Mouse (Mus musculus): ENCODE data around the gene Rnaseh2b.
A peak's percentile ranks its signal among the peaks of the same experiment; 100 is the strongest.

The Rnaseh2b gene

DNA sequence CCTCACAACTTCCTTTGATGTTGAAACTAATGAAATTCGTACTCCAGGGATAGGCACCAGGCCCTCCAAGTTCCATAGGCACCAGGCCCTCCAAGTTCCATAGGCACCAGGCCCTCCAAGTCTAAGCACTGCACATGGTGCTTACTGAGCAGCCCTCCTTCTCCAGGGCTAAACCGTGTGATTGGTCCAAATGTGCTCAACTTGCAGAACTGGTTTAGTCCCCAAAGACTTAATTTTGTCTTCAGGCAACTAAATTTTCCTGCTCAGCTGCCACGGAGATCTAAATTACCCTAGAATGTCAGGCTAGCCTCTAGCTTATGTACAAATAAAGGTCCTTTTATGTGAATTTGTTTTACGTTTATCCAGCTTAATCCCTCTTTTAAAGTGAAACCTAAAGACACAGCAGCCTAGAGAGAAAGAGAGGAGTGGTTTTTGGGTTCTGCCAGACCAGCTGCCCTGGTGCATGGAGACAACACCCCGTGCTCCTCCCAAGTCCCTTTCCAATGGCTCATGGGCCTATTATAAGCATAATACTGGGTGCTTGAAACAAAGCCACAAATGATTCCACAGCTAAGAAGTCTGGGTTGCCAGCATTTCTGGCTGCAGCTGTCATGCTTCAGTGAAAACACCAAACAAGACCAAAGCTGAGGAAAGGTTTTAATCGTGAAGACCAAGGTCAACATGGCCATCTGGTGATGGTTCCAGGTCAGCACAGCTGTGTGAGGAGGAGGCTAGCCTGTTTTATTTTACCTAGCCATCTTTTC is 30.4 kb downstream of the Rnaseh2b start:
- no peak for DNase-seq

DNA sequence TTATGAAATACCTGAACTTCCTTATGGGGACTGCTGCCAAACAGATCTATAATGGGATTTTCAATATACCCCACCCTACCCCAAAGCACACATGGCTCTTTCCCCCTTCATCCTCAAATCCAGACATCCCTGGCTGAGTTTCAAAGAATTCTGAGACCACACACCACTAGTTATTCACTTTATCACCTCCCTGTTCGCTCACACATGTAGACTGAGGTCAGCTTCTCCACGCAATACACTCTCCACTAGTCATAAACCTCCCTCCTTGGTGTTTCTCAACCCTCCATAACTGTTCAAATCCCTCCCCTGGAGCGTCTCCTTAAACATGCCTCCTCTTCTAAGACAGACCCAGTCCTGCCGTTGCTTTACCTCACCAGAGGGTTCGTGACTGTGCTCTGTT is 31.1 kb downstream of the Rnaseh2b start:
- no peak for DNase-seq

DNA sequence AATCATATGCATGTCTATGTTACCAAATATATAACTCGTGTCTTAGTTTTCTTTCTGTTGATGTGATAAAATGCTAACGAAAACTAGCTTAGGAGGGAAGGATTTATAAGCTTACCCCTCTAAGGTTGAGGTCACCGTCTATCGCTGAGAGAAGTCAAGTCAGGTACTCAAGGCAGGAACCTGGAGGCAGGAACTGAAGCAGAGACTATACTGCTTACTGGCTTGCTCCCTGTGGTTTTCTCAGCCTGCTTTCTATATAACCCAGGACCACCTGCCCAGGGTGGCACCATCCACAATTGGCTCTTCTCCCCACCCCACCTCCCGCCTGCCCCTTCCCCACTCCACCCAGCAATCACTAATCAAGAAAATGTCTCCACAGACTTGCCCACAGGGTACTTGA is 32.6 kb downstream of the Rnaseh2b start:
- no peak for DNase-seq

DNA sequence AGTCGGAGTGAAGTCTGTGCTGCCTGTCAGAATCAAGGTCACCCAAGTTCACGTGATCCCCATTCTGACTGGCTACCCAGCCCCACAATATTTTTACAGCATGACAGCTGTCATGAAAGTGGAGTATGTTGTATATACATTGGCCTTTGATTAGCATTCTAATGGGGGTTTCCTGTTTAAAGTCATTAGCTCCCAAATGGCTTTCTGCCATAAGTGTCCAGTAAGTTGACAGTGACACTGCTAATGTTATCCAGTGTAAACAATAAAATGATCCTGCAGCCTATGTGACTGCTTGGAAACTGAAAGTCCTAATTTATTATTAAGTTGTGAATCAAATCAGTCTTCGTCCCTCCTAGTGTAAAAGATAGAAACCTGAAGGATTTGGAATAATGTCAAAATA is 33.6 kb downstream of the Rnaseh2b start:
- no peak for DNase-seq

DNA sequence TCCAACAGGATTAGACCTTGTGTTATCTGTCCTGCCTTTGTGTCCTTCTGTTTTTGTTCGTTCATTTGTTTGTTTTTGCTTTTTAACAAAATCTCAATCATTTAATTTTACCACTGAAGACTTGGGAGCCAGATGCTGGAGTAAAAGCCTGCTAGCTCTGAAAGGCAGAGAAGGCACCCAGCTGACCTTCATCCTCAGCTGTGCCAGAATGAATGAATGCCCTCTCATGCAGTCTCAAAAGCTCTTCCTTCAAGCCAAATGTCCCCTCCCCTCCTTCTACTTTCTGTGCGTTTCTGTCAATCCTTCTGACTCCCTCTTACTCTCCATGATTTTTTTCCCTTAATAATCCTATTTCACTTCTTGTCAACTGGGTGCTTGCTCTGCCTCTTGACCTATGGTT is 34.8 kb downstream of the Rnaseh2b start:
- no peak for DNase-seq

DNA sequence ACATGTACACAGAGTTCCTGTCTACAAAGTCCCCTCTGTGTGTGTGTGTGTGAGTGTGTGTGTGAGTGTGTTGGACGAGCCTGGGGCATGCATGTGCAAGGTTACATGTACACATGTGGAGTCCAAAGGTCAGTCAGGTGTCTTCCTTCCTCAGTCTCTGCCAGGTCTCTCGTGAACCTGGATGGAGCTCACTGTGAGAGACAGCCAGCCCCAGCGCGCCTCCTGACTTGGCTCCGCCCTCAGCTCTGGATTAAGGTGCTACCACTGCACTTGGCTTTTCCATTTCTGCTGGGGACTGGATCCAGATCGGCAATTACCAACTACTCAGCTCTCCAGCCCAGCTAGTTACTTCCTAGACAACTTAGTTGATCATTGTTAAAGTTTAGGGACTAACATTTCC is 36.2 kb downstream of the Rnaseh2b start:
- no peak for DNase-seq

DNA sequence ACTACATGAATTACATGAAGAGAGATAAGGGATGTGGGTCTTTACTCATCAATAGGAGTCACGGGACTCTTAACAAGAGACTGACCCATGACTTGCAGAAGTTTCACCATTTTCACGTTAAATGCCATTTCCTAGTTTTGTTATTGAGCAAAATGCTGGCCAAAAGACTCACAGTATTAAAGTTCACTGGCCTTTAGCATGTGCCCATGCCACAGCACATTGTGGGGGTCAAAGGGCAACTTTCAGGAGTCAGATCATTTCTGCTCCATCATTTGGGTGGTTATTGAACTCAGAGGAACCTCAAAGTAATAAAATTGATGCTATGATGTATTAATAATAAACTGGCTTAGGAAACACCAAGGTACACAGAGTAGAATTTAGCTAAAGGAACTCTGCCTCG is 37.2 kb downstream of the Rnaseh2b start:
- no peak for DNase-seq

DNA sequence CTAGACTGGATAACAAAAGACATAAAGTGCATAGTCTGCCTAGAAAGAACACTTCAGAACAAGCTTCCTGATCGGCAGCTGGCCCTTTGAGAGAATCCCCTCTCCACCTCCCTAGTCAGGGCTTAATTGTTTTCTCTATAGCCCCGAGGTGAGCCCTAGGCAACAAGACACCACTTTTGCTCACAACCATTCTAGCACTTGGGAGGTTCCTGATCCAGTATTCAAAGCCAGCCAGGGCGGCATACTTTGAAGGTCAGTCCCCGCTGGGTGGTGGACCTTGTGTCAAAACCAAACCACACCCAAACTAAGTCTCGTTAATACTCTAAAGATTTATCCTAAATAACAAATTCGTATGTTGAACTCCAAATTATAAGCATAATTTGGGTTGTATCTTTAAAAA is 39.1 kb downstream of the Rnaseh2b start:
- DNase-seq: no peak

DNA sequence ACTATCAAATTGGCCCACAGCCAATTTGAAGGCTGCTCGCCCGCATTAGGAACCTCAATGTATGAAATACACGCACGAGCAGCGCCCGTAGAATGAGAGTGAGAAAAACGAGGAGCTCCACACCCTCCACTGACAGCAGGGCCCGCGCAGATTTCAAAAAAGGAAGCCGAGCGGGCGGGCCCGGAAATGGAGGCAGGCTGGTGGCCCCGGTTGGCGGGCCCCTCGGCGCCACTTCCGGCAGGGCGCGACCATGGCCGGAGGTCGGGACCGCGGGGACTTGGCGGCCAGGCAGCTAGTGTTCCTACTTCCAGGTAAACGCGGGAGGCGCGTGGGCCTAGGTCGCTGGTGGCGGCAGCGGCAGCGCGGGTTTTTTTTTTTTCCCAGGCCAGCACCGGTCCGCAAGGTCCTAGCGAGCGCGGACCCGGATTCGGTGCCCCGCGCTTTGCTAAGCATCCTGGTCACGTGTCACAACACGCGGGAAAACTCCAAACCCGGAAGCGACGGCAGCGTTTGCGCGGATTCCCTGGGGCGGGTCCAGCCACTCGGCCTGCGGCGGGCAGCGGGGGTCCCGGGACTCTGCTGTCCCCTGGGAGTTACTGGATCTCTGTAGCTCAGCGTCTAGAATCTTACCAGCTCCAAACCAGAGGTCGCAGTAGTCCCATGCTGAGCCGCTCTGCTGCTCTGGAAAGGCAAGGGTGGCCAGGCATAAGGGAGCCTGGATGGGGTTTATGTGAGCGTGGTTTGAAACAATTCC is 39.7 kb downstream of the Rnaseh2b start:
- DNase-seq: peak; percentile 93

DNA sequence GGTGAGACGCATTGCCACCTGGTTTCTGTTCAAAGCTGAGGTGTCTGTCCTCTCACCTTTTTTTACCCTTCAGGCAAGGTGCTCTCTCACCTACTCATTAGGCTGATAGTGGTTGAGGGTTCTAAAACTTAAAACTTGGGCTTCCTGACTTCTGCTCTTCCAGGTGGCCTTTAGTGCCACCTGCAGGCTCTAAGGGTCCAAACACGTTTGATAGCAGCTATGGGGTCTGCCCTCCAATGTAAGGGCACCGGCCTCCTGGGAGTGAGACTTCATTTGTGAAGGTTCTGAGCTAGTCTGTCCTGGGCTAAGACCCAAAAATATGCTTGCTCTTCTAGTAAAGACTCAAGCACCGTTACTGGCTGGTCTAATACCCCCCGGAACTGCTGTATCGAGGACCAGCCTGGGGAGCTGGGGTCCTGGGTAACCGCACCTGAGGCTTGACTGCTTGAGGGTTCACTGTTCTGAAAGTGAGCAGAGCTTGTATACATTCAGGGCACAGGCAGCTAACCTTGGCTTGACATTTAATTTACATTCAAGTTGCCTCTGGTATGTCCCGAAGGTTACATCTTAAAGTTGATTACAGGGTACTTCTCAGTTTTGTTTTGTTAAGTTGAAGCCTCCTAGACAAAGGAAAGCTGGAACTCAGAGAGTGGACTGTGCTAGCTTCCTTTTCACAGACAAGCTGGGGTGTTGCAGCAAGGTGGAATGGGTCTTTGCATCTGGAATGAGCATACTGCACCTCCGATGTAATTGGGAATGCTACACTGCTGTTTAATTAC is 41.7 kb downstream of the Rnaseh2b start:
- no peak for DNase-seq

DNA sequence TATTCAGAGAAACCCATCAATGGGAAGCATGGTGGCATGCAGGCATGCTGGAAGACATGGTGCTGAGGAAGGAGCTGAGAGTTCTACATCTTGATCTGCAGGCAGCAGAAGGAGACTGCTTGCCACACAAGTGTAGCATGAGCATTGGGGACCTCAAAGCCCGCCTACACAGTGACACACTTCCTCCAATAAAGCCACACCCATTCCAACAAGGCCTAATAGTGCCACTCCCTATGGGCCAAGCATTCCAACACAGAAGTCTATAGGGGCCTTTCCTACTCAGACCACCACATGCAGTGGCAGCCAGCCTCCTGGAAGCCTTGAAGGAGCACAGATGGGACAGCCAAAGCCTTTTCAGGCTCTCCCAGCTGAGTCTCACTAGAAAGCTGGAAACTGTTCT is 46.8 kb downstream of the Rnaseh2b start:
- no peak for DNase-seq

DNA sequence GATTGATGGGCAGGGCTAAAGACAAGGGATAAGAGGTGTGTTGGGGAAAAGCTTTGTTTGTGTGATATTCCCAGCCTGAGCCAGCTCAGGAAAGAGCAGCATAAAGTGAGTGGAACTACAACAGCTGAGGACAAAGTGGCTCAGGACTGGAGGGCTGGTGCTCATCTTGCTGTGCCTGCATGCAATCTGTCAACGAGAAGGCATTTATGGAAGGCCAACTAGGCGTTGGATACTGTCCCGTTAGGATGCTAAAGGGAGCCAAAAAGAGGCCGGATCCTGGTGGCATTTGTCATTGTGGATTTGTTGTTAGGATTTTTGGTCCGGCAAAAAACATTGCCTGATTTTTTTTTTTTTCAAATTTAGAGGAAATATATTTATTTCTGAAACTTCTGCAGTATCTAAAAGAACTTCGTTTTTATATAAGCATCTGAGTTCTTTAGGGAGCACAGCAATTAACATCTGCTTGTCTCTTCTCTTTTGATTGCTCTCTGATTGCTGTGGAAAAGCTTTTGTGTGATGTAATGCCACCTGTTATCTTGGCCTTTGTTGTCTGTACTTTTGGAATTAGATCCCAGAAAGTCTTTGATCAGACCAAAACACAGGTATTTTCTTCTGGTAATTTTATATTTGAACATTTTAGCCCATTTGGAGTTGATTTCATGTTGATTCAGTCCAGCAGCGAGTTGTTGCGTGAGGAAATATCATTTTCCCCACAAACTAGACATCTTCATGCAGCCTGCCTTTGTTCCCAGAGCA is 49.7 kb downstream of the Rnaseh2b start:
- DNase-seq: no peak

DNA sequence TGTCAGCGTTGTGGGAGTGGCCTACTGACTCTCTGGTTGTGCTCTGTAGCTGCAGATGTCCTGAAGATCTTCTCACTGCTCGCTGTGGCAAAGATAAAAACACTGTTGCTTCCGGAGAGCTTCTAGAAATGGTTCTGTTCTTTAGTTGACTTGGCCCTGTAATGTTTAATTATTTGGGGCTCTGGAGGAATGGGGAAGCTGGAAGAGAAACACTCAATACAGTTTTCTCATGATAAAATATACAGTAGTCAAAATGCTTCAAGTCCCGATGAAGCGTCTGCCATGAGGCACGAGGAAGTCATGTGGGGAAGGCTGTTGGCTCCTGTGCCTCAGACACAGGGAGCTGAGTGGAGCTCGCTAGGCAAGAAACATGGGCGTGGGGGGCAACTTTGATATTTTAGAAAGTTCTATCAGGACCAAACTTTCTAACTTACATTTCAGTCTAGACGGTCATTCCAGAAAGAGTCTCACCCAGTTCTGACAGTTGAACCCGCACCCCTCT is 50.3 kb downstream of the Rnaseh2b start:
- no peak for DNase-seq

DNA sequence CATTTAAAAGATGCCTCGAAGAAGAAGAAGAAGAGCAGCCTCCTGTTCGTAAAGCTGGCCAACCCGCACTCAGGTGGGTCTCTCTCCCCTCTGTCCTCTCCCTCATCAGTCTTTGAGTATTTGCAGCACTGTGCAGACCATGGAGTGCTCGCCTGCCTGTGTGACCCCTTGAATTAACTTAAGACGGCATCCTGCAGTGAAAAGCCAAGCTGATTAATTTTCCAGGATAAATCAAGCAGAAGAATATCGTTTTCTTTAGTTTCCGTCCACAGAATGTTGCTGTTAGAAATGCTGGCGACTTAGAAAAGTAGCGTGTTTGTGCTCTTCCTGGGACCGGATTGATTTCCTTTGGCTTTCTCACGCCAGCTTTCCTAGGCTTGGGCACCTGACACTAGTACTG is 54.2 kb downstream of the Rnaseh2b start:
- no peak for DNase-seq

DNA sequence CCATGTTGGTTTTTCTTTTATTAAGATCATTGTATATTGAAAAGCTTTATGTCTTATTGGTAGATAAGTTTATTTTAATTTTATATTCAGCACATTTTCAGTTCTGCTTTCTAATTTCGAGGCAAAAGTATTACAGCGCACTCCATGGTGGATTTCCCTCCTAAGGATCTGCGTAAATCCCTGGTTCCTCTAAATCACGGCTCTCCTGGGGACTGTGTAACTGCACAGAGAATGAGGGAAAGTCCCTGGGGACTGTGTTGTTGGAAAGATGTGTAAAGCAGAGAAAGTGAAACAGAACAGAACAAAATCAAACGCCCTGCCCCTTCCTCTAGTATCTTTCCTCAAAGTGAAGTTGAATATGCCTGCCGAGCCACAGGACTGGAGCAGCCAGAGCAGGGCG is 54.7 kb downstream of the Rnaseh2b start:
- no peak for DNase-seq

DNA sequence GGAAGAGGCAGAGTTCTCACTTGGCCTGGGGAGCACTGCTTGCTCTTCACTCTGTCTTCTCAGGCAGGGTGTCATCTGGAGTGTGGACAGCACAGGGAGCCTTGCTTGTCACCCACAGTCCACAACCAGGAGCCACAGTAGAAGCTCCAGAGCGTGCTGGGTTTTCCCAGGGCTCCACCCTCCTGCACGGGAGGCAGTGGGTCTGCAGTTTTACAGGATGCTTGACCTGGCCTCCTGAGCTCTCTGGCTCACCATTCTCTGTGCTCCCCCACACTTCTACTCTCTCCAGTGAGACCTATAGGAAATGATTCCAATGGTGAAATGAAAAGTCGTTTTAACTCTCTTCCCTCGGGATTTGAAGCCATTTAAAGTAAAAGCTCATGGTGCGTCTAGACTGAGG is 57.4 kb downstream of the Rnaseh2b start:
- DNase-seq: no peak

DNA sequence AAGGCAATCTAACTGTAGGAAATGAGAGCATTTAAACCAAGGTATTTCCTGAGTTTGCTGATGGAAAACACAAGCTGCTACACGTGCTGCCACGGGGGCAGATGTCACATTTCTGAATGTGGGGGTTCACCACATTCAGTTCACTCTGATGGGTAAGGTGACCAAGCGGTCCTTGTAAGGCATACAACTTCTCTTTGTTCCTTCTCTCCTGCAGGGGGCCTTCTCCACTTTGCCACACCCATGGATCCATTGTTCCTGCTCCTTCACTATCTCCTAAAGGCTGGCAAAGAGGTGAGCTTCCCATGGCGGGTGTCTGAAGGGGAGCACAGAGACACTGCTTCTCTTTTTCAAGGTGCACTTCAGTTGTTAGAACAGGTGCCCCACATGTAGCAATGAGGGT is 57.8 kb downstream of the Rnaseh2b start:
- DNase-seq: no peak

DNA sequence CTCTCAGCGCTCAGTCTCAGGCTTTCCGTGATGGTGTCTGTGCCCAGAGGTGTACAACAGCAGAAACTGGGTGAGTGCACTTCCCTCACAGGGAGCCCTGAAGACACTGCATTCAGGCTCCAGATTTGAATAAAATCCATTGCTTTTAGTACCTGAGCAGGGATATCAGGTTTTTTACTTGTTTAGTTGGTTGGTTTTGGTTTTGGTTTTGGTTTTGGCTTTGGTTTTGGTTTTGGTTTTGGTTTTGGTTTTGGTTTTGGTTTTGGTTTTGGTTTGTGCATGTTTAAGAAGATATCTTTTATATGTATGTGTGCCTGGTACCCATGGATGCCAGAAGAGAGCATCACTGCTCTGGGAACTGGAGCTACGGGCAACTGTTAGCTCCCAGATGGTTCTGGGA is 58.5 kb downstream of the Rnaseh2b start:
- DNase-seq: no peak

DNA sequence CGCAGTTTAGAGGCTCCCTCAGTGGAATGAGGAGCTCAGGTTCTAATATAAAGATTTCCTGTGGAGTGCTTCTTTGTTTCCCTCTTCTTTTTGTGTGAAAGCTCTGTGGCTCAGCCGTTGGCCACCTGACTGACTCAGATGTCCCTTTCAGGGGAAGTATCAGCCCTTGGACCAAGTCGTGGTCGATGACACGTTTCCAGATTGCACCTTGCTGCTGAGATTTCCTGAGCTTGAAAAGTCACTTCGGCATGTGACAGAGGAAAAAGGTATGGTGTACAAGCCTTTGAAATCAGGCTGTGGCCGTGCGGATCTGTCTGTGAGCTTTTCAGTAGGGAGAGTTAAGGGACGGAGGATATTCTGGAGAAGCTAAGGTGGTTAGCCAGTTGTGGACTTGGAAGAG is 61.0 kb downstream of the Rnaseh2b start:
- DNase-seq: no peak

DNA sequence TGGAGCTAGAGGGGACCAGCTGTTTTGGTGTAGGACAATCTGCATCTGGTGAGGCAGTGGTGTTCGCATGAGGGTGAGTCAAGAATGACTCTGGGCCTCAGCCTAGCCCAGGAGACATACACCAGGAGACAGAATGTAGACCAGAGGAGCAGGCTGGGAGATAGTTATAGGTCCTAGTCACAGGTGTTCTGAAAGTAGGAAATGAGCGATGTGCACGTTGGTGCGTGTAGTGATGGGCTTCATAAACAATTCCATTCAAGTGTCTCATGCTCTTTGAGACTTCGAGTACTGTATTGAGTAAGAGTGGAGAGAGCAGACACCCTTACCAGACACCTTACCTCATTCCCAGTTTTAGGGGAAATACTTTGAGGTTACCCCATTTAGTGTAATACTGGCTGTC is 61.4 kb downstream of the Rnaseh2b start:
- no peak for DNase-seq

DNA sequence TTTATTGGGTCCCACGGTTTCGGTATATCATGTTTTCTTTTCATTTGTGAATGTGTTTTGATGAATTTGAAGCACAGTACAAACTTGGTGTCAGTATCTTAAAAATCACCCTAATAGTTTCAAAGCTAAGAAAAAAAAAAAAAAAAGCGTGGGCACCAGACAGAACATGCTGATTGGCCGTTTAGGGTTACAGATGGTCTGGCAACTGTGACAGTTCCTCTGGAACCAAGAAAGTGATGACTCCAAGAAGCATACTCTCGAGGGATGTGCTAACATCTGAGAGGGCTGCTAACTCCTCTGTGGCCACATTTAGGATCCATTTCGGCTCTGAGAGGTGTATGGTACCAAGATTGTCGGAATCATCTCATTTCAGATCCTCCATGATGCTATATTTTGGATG is 62.8 kb downstream of the Rnaseh2b start:
- DNase-seq: no peak

DNA sequence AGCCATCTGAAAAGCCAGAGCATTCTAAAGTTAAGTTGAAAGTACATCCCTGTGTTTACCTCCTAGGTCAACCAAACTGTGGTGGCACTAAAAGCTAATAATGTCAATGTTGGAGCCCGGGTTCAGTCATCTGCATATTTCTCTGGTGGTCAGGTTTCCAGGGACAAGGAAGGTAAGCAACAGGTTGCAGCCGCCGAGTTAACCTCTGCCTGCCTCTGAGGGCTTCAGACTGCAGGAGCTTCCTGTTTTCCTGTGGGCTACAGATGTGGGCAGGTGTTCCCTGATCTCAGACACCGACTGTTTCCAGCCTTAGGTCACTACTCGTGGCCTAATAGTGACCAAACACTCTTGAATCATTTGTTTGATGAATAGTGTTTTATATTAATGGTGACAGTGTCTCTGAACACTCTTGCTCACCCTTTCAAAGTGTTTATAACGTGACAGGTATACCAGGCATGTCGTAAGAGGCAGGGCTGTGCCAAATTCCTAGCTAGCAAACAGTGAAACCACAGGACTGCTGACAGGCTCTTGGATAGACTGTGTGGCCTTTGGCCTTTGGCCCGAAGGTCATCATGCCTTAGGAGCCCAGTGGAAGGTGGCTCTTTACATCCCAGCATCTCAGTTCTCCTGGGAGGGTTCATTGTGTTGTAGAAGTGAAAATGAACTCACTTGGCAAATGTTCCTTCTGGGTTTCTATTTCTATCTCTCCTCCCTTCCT is 69.0 kb downstream of the Rnaseh2b start:
- DNase-seq: no peak

Data from kidney, postnatal 10 days (tissue).